Mouse (Mus musculus): ENCODE data around the gene Brdt. TPM values are rescaled to one million over a fixed set of nuclear protein-coding genes. Genes with fewer than 3 reads are reported as not detected.

Gene Brdt
- polyA plus RNA-seq, 1 experiment from 2014 or later: 0.80 TPM

- Histone ChIP-seq H3K4me2 (ENCODE audit: low read length) (peak within 1 kb of the TSS; percentile 74), H3K4me1 (ENCODE audit: control insufficient read depth in 2 of 2, insufficient read depth in 2 of 2, low read length in 2 of 2) (peaks cover 0 to 17% of the 10 kb centered on the region in 2 experiments; a peak in 2 of 4 replicates), H3K4me3 (ENCODE audit: control insufficient read depth in 1 of 2, insufficient read depth in 1 of 2, low read depth in 1 of 2, low read length in 2 of 2) (peak within 1 kb of the TSS; percentile 67 to 70), H3K27ac (replicated peaks in 1 of 2; ENCODE audit: control insufficient read depth in 1 of 2, insufficient read depth in 1 of 2, low read depth in 2 of 2, low read length in 2 of 2) (peak within 1 kb of the TSS; percentile 71 to 93), H3K36me3 (ENCODE audit: control insufficient read depth, insufficient read depth, low read length) (no peaks in the 10 kb centered on the region), H3K9me3 (ENCODE audit: control insufficient read depth, low read length) (no peaks in the 10 kb centered on the region), H3K27me3 (ENCODE audit: control insufficient read depth, insufficient read depth, low read length) (no peaks in the 10 kb centered on the region; the same call in 1 of the 2 replicates), H3K9ac (ENCODE audit: low read length) (peak within 1 kb of the TSS; percentile 80)
- 1% methylated on average over 52 of the region's 54 CpGs for WGBS
- peak; percentile 89 for ATAC-seq (ENCODE audit: insufficient number of reproducible peaks, insufficient read depth, low FRiP score, low read depth)
Observed at GRCm38 (mm10) chr5:107289234-107289764, 41.7 kb upstream of the Brdt start, which contains the start of gene Tgfbr3. Gene Tgfbr3, minus strand, starts transcription at chr5:107289629.

- Histone ChIP-seq H3K27ac (replicated peaks in 1 of 2; ENCODE audit: control insufficient read depth in 1 of 2, insufficient read depth in 1 of 2, low read depth in 2 of 2, low read length in 2 of 2) (no peak overlapping the region), H3K4me2 (ENCODE audit: low read length) (peak overlapping the region; percentile 74), H3K27me3 (ENCODE audit: control insufficient read depth, insufficient read depth, low read length) (no peaks in the 10 kb centered on the region; the same call in 1 of the 2 replicates), H3K4me1 (ENCODE audit: control insufficient read depth in 2 of 2, insufficient read depth in 2 of 2, low read length in 2 of 2) (peaks cover 0 to 15% of the 10 kb centered on the region in 2 experiments; a peak in 2 of 4 replicates), H3K36me3 (ENCODE audit: control insufficient read depth, insufficient read depth, low read length) (no peaks in the 10 kb centered on the region), H3K4me3 (ENCODE audit: control insufficient read depth in 1 of 2, insufficient read depth in 1 of 2, low read depth in 1 of 2, low read length in 2 of 2) (peak overlapping the region; percentile 67 to 70), H3K9me3 (ENCODE audit: control insufficient read depth, low read length) (no peaks in the 10 kb centered on the region), H3K9ac (ENCODE audit: low read length) (no peak overlapping the region)
- WGBS: 36% methylated on average over 8 of the region's 8 CpGs
- ATAC-seq (ENCODE audit: insufficient number of reproducible peaks, insufficient read depth, low FRiP score, low read depth): no peak
Observed at GRCm38 (mm10) chr5:107289986-107290385, 41.0 kb upstream of the Brdt start.

- H3K36me3 ChIP-seq (ENCODE audit: control insufficient read depth, insufficient read depth, low read length): no peaks in the 10 kb centered on the region
- WGBS: 85% methylated on average over 4 of the region's 4 CpGs
- no peak for ATAC-seq (ENCODE audit: insufficient number of reproducible peaks, insufficient read depth, low FRiP score, low read depth)
Observed at GRCm38 (mm10) chr5:107294041-107294440, 36.9 kb upstream of the Brdt start.

GRCm38 (mm10) chr5:107295061-107295816 lies 35.7 kb upstream of the Brdt start:
- Histone ChIP-seq H3K36me3 (ENCODE audit: control insufficient read depth, insufficient read depth, low read length) (no peaks in the 10 kb centered on the region), H3K27ac (replicated peaks in 1 of 2; ENCODE audit: control insufficient read depth in 1 of 2, insufficient read depth in 1 of 2, low read depth in 2 of 2, low read length in 2 of 2) (no peak overlapping the region), H3K9me3 (ENCODE audit: control insufficient read depth, low read length) (no peaks in the 10 kb centered on the region), H3K4me2 (ENCODE audit: low read length) (no peak overlapping the region), H3K4me3 (ENCODE audit: control insufficient read depth in 1 of 2, insufficient read depth in 1 of 2, low read depth in 1 of 2, low read length in 2 of 2) (no peak overlapping the region), H3K27me3 (ENCODE audit: control insufficient read depth, insufficient read depth, low read length) (no peaks in the 10 kb centered on the region; the same call in 1 of the 2 replicates), H3K4me1 (ENCODE audit: control insufficient read depth in 2 of 2, insufficient read depth in 2 of 2, low read length in 2 of 2) (peaks cover 0 to 4% of the 10 kb centered on the region in 2 experiments; a peak in 1 of 4 replicates), H3K9ac (ENCODE audit: low read length) (no peak overlapping the region)
- no peak for ATAC-seq (ENCODE audit: insufficient number of reproducible peaks, insufficient read depth, low FRiP score, low read depth)
- WGBS: 54% methylated on average over 8 of the region's 8 CpGs

More at GRCm38 (mm10) chr5:107294041-107294440, 36.9 kb upstream of the Brdt start:
- H3K9ac ChIP-seq (ENCODE audit: low read length): no peak overlapping the region
- no peak overlapping the region for H3K4me2 ChIP-seq (ENCODE audit: low read length)
- no peaks in the 10 kb centered on the region; the same call in 1 of the 2 replicates for H3K27me3 ChIP-seq (ENCODE audit: control insufficient read depth, insufficient read depth, low read length)
- H3K4me1 ChIP-seq (ENCODE audit: control insufficient read depth in 2 of 2, insufficient read depth in 2 of 2, low read length in 2 of 2): peaks cover 0 to 8% of the 10 kb centered on the region in 2 experiments; a peak in 1 of 4 replicates
- H3K27ac ChIP-seq (replicated peaks in 1 of 2; ENCODE audit: control insufficient read depth in 1 of 2, insufficient read depth in 1 of 2, low read depth in 2 of 2, low read length in 2 of 2): no peak overlapping the region
- no peaks in the 10 kb centered on the region for H3K9me3 ChIP-seq (ENCODE audit: control insufficient read depth, low read length)
- H3K4me3 ChIP-seq (ENCODE audit: control insufficient read depth in 1 of 2, insufficient read depth in 1 of 2, low read depth in 1 of 2, low read length in 2 of 2): no peak overlapping the region

- H3K27me3 ChIP-seq (ENCODE audit: control insufficient read depth, insufficient read depth, low read length): no peaks in the 10 kb centered on the region; the same call in 1 of the 2 replicates
- no peak overlapping the region for H3K4me3 ChIP-seq (ENCODE audit: control insufficient read depth in 1 of 2, insufficient read depth in 1 of 2, low read depth in 1 of 2, low read length in 2 of 2)
- H3K4me1 ChIP-seq (ENCODE audit: control insufficient read depth in 2 of 2, insufficient read depth in 2 of 2, low read length in 2 of 2): peaks cover 0 to 4% of the 10 kb centered on the region in 2 experiments; a peak in 1 of 4 replicates
- no peak overlapping the region for H3K4me2 ChIP-seq (ENCODE audit: low read length)
- H3K9ac ChIP-seq (ENCODE audit: low read length): no peak overlapping the region
- H3K9me3 ChIP-seq (ENCODE audit: control insufficient read depth, low read length): no peaks in the 10 kb centered on the region
- ATAC-seq (ENCODE audit: insufficient number of reproducible peaks, insufficient read depth, low FRiP score, low read depth): no peak
- H3K36me3 ChIP-seq (ENCODE audit: control insufficient read depth, insufficient read depth, low read length): no peaks in the 10 kb centered on the region
- 80% methylated on average over 16 of the region's 16 CpGs for WGBS
- H3K27ac ChIP-seq (replicated peaks in 1 of 2; ENCODE audit: control insufficient read depth in 1 of 2, insufficient read depth in 1 of 2, low read depth in 2 of 2, low read length in 2 of 2): no peak overlapping the region
Observed at GRCm38 (mm10) chr5:107295817-107296511, 35.0 kb upstream of the Brdt start.

GRCm38 (mm10) chr5:107296512-107297322 lies 34.2 kb upstream of the Brdt start:
- no peak for ATAC-seq (ENCODE audit: insufficient number of reproducible peaks, insufficient read depth, low FRiP score, low read depth)
- Histone ChIP-seq H3K4me2 (ENCODE audit: low read length) (no peak overlapping the region), H3K9ac (ENCODE audit: low read length) (no peak overlapping the region), H3K36me3 (ENCODE audit: control insufficient read depth, insufficient read depth, low read length) (no peaks in the 10 kb centered on the region), H3K27me3 (ENCODE audit: control insufficient read depth, insufficient read depth, low read length) (no peaks in the 10 kb centered on the region; the same call in 1 of the 2 replicates), H3K9me3 (ENCODE audit: control insufficient read depth, low read length) (no peaks in the 10 kb centered on the region), H3K4me3 (ENCODE audit: control insufficient read depth in 1 of 2, insufficient read depth in 1 of 2, low read depth in 1 of 2, low read length in 2 of 2) (no peak overlapping the region), H3K27ac (replicated peaks in 1 of 2; ENCODE audit: control insufficient read depth in 1 of 2, insufficient read depth in 1 of 2, low read depth in 2 of 2, low read length in 2 of 2) (no peak overlapping the region), H3K4me1 (ENCODE audit: control insufficient read depth in 2 of 2, insufficient read depth in 2 of 2, low read length in 2 of 2) (peaks cover 0 to 4% of the 10 kb centered on the region in 2 experiments; a peak in 1 of 4 replicates)
- 58% methylated on average over 9 of the region's 9 CpGs for WGBS

- Histone ChIP-seq H3K4me1 (ENCODE audit: control insufficient read depth in 2 of 2, insufficient read depth in 2 of 2, low read length in 2 of 2) (peaks cover 8 to 11% of the 10 kb centered on the region in 2 experiments; a peak in 3 of 4 replicates), H3K9me3 (ENCODE audit: control insufficient read depth, low read length) (no peaks in the 10 kb centered on the region), H3K9ac (ENCODE audit: low read length) (no peak overlapping the region), H3K27ac (replicated peaks in 1 of 2; ENCODE audit: control insufficient read depth in 1 of 2, insufficient read depth in 1 of 2, low read depth in 2 of 2, low read length in 2 of 2) (no peak overlapping the region), H3K4me2 (ENCODE audit: low read length) (no peak overlapping the region), H3K27me3 (ENCODE audit: control insufficient read depth, insufficient read depth, low read length) (no peaks in the 10 kb centered on the region), H3K36me3 (ENCODE audit: control insufficient read depth, insufficient read depth, low read length) (no peaks in the 10 kb centered on the region), H3K4me3 (ENCODE audit: control insufficient read depth in 1 of 2, insufficient read depth in 1 of 2, low read depth in 1 of 2, low read length in 2 of 2) (no peak overlapping the region)
- WGBS: 68% methylated on average over 11 of the region's 11 CpGs
- no peak for ATAC-seq (ENCODE audit: insufficient number of reproducible peaks, insufficient read depth, low FRiP score, low read depth)
Observed at GRCm38 (mm10) chr5:107298854-107299253, 32.1 kb upstream of the Brdt start.
